Mouse (Mus musculus) ES-Bruce4 (cell line): Measurements from ENCODE around the gene Slc5a5. TPM values are rescaled to one million over a fixed set of nuclear protein-coding genes. Genes with fewer than 3 reads are reported as not detected.

Experiments
- H3K27ac ChIP-seq: 2 replicates; pipeline ENCODE4 v1.5.1; 2012; ENCODE audit warnings: low read length, inconsistent platforms; ENCODE audit not compliant: insufficient read depth
- H3K27me3 ChIP-seq: 2 replicates; pipeline ENCODE4 v1.6.1; 2012; ENCODE audit warnings: mild to moderate bottlenecking, low read length, inconsistent platforms; ENCODE audit not compliant: control insufficient read depth, poor library complexity, insufficient read depth, severe bottlenecking
- H3K36me3 ChIP-seq: 2 replicates; pipeline ENCODE4 v1.6.1; 2012; ENCODE audit warnings: inconsistent platforms, mild to moderate bottlenecking, low read length, moderate library complexity; ENCODE audit not compliant: control insufficient read depth, poor library complexity, insufficient read depth, severe bottlenecking
- H3K4me1 ChIP-seq: one replicate; pipeline ENCODE4 v1.8.1; 2011; ENCODE audit warnings: low read length; ENCODE audit not compliant: control insufficient read depth, insufficient read depth
- H3K4me3 ChIP-seq: 2 replicates; pipeline ENCODE4 v1.5.1; 2011; ENCODE audit warnings: low read depth, mild to moderate bottlenecking, low read length
- H3K9ac ChIP-seq: 2 replicates; pipeline ENCODE4 v1.6.1; 2012; ENCODE audit warnings: low read depth, mild to moderate bottlenecking, inconsistent platforms; ENCODE audit not compliant: poor library complexity, severe bottlenecking
- H3K9me3 ChIP-seq: replicated peaks from 2 replicates; pipeline ENCODE4 v1.6.1; 2012; ENCODE audit warnings: mild to moderate bottlenecking, low read length, inconsistent platforms; ENCODE audit not compliant: control insufficient read depth, poor library complexity, insufficient read depth, severe bottlenecking
- CTCF ChIP-seq: IDR thresholded peaks from one replicate; pipeline ENCODE4 v1.8.1; 2011; ENCODE audit warnings: low read depth, low read length
- EP300 ChIP-seq: IDR thresholded peaks from 2 replicates; pipeline ENCODE4 v1.6.1; 2011; ENCODE audit warnings: low read depth, low read length; ENCODE audit not compliant: insufficient read depth
- POLR2A ChIP-seq: IDR thresholded peaks from one replicate; pipeline ENCODE4 v1.8.1; 2011; ENCODE audit warnings: low read length; ENCODE audit not compliant: insufficient read depth
- polyA plus RNA-seq: library from polyadenylated mRNA; stranded (reverse); fragments of >200 nt; gene quantifications from 2 replicates; pipeline ENCODE4 v1.2.4, GENCODE M21; 2011; ENCODE audit warnings: low read depth; ENCODE audit not compliant: missing spikeins, insufficient read depth, insufficient read length

Slc5a5 gene
- polyA plus RNA-seq, 1 experiment: 13.3 TPM

DNA sequence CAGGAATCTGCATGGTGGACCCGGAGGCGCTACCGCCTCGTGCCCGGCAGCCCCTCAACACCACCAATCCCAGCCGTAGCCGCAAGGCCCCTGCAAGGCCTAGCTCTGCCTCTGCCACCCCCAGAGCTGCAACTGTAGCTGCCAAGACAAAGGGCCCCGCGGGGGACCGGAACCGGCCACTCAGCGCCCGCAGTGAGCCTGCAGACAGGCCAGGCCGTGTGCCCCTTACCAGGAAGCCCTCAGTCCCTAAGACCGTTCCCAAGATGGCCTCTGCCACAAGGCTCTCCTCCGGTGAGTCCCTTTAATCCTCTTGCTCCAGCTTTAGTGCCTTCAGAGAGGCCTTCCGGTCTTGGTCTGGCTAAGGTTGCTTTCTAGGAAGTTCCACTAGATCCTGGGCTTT, 22.1 kb upstream of the Slc5a5 start:
- Histone ChIP-seq H3K36me3 (peaks cover 10% of the 10 kb centered on the region), H3K9me3 (no peaks in the 10 kb centered on the region), H3K4me1 (no peaks in the 10 kb centered on the region), H3K9ac (peak overlapping the region; percentile 30; the same call in 1 of the 2 replicates), H3K27ac (no peak overlapping the region), H3K27me3 (no peaks in the 10 kb centered on the region), H3K4me3 (peak overlapping the region; percentile 40)
- TF ChIP-seq CTCF: no peak
- no peak for TF ChIP-seq POLR2A
- TF ChIP-seq EP300: no peak

DNA sequence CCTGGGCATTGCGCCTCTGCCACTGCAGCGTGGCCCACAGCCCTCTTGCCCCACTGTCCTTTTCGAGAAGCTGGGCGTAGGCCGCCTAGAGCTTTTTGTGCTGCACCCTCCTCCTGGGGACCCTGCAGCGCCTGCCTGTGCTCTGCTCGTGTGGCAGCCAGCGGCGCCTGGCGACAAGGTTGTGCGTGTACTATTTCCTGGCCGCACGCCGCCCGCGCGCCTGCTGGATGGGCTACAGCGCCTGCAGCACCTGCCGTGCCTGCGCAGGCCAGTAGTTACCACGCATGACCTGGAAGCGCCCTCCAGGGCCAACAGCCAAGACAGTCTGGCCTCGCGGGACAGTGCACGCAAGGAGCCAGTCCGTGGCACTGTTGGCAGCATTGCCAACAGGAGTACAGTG, 21.0 kb upstream of the Slc5a5 start:
- Histone ChIP-seq H3K4me1 (no peaks in the 10 kb centered on the region), H3K9ac (no peak overlapping the region), H3K9me3 (no peaks in the 10 kb centered on the region), H3K27me3 (no peaks in the 10 kb centered on the region), H3K27ac (no peak overlapping the region), H3K36me3 (peaks cover 10% of the 10 kb centered on the region), H3K4me3 (peak overlapping the region; percentile 40)
- no peak for TF ChIP-seq CTCF
- no peak for TF ChIP-seq POLR2A
- TF ChIP-seq EP300: no peak

DNA sequence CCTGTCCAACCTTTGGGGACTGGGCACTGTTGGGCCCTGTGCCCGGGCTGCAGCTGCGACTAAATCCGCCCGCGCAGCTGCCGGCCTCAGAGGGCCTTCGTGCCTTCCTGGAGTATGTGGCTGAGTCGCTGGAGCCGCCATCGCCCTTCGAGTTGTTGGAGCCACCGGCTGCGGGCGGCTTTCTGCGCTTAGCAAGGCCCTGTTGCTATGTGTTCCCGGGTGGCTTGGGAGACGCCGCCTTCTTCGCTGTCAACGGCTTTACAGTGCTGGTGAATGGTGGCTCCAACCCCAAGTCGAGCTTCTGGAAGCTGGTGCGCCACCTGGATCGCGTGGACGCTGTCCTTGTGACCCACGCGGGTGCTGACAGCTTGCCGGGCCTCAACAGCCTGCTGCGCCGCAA, 20.4 kb upstream of the Slc5a5 start:
- Histone ChIP-seq H3K27me3 (no peaks in the 10 kb centered on the region), H3K4me3 (peak overlapping the region; percentile 40), H3K9ac (0 out of 2 replicates have a peak overlapping the region, but pooled peaks have one; percentile 5), H3K27ac (no peak overlapping the region), H3K9me3 (no peaks in the 10 kb centered on the region), H3K4me1 (no peaks in the 10 kb centered on the region), H3K36me3 (peaks cover 10% of the 10 kb centered on the region)
- no peak for TF ChIP-seq EP300
- TF ChIP-seq POLR2A: no peak
- TF ChIP-seq CTCF: no peak

DNA sequence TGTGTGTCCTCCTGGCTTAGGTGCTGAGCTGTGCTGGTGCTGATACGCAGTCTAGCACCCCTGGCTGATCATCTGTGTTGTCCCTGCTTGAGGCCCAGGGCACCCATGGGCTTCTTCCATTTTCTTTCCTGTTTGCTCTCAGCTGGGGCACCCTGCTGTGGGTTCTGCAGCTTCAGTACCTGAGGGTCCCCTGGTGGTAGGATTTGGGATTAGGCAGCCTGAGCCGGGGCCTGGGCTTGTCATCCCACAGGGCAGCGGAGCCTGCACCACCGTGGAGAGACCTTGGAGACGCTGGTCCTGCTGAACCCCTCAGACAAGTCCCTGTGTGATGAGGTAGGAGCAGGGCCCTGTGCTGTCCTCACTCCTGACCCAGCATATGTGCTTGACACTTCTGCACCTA, 19.0 kb upstream of the Slc5a5 start:
- H3K4me1 ChIP-seq: peaks cover 2% of the 10 kb centered on the region
- no peaks in the 10 kb centered on the region for H3K9me3 ChIP-seq
- TF ChIP-seq POLR2A (no peak), CTCF (peak; percentile 23), EP300 (no peak)
- no peak overlapping the region for H3K27ac ChIP-seq
- peaks cover 1% of the 10 kb centered on the region for H3K36me3 ChIP-seq
- H3K4me3 ChIP-seq: no peak overlapping the region
- H3K9ac ChIP-seq: no peak overlapping the region
- no peaks in the 10 kb centered on the region for H3K27me3 ChIP-seq

DNA sequence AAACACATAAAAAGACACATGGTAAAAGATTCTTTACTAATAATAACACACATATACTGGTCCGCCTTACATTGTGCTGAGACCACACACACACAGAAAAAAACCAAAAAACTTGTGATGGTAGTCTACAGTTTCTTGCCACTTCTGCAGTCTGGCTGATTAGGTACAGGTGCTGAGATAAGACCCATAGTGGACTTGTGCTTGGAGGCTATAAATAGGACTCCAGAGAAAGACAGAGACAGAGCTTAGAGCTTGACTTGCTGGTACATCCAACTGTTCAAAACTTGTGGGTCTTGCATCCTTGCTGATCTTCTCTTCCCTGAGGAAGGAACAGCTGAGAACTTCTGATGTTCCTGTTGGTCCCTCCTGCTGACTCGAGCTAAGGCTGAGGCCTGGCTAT, 15.0 kb upstream of the Slc5a5 start:
- Histone ChIP-seq H3K9me3 (no peaks in the 10 kb centered on the region), H3K4me3 (no peak overlapping the region), H3K9ac (no peak overlapping the region), H3K27ac (no peak overlapping the region), H3K27me3 (no peaks in the 10 kb centered on the region), H3K36me3 (no peaks in the 10 kb centered on the region), H3K4me1 (peaks cover 6% of the 10 kb centered on the region)
- TF ChIP-seq CTCF: no peak
- TF ChIP-seq EP300: no peak
- no peak for TF ChIP-seq POLR2A

DNA sequence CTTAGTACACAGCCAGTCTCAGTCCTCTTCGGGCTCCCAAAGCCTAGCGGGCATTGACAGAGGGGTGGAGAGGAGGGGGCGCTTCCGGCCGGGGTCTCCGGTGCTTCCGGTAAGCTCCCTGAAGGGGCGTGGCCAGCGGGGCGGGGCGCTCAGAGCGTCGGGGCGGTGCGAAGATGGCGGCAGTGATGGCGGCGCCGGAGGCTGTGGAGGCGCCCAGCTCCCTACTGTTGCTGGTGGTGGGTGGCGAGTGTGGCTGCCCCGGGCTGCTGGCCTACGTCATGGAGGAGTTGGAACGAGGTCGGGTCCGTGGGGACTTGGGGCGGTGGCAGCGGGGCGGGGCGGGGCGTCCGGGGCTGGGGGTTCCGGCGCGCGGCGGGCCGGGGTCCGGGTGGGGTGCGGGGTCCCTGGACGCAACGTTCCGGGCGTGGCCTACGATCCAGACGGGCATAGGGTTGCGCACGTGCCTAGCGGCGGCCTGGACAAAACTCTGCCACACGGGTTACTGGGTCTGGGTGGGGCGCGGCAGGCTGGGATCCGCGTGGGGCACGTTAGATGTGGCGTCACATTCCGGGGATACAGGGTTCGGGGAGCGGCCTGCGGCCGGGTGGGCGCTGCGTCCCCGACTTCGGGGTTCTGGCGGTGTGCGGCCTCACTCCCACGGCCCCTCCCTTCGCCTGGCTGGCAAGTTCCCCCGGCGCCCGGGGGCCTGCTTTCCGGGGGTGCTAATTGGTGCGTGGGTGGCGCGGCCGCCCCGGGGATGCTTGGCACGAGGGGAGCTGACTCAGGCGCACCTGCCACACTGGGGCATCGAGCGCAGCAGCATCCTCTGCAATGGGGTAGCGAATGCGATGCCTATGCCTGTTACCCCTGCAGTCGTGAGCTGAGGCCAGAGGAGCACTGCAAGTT, 13.5 kb upstream of the Slc5a5 start, which contains the start of gene Map1s:
Gene Map1s, plus strand, starts transcription at position 102 of the 906 bp plus-strand sequence.
- H3K4me3 ChIP-seq: peak within 1 kb of the TSS; percentile 82
- H3K27me3 ChIP-seq: no peaks in the 10 kb centered on the region
- no peaks in the 10 kb centered on the region for H3K36me3 ChIP-seq
- H3K27ac ChIP-seq: peak within 1 kb of the TSS; percentile 57; the same call in 1 of the 2 replicates
- H3K9ac ChIP-seq: peak within 1 kb of the TSS; percentile 93
- TF ChIP-seq CTCF: no peak
- TF ChIP-seq POLR2A: peak; percentile 27
- TF ChIP-seq EP300: no peak
- H3K9me3 ChIP-seq: no peaks in the 10 kb centered on the region
- H3K4me1 ChIP-seq: peaks cover 6% of the 10 kb centered on the region
